Mouse (Mus musculus): ENCODE data around the gene Ttc28.
A peak's percentile ranks its signal among the peaks of the same experiment; 100 is the strongest.

The Ttc28 gene

DNA sequence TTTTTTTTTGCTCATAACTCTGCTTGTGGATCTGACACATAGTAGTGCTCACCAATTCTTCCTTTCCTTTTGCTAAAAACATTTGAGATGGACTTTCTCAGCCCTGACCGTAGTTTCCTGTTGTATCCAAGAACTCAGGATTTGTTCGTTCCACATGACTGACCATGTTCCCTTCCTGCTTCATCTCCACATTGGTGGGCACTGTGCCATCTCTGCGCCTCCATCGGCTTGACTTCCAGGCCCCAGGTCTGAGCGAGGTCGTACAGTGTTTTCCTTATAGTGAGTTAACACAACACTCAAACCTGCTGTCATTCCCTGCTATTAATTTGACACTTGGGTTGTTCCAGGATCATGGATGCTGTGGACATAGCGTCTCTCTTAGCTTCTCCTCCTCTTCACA lies 225.2 kb downstream of the Ttc28 start:
- no peak for DNase-seq

DNA sequence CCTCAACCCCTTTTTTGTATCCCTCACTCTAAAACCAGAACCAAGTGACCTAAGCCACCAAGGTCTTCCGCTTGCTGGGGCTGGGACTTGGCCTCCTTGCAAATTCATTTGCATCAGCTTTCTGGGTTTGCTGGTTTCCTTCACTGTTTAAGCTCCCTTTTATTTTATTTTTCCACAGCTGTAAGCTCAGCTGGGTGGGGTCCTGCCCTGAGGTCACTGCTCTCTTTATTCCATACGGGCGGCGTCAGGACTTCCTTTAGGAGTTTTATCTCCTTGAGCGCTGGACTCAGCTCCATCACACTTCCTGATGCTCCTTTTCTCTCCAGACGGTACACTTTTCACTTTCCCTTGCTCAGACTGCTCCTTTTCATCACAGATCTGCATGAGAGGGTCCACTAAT lies 231.8 kb downstream of the Ttc28 start:
- no peak for DNase-seq

DNA sequence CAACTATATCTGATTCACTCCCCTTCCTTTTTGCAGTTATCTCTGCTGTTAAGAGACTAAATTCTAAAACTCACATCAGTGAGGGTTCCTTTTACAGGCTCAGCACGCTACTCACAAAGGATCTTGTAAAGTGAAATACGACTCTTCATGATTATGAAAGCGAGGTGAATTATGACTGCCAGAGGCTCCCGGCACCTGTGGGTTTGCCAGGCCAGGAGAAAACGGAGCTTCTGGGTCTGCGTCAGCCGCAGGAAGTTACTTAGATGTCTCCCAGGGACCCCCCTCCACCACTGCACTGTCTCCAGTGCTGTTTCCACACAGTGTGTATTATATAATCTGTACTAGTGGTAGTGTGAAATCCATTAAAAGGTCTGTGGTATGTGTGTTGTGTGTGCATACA lies 233.6 kb downstream of the Ttc28 start:
- no peak for DNase-seq

DNA sequence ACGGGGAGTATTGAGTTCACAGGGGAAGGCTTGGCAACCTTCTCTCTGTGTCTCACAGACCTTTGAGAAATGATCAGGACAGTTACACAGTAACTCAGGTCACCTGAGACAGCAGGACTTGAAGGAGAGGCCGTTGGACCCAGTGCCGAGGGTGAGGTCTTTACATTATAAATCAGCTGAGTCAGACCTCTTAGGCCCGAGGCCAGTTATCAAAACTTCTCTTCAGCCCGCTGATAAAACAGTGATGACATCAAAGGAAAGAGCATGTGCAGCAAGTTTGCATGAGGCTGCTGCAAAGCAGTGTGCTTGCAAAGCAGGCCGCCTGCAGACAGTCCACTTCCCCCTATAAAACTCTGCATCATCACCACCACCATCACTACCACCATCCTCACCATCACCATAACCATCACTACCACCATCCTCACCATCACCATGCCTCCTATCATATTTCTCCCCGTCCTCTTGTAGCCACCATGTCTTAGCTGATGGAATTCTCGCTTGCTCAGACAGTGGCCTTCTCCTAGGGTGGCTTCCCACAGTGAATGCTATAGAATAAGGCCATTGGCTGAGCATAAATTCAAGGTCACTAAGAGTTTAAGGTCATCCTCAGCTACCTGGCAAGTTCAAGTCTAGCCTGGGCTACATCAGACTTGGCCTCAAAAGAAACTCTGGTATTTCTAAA lies 234.2 kb downstream of the Ttc28 start:
- no peak for DNase-seq

DNA sequence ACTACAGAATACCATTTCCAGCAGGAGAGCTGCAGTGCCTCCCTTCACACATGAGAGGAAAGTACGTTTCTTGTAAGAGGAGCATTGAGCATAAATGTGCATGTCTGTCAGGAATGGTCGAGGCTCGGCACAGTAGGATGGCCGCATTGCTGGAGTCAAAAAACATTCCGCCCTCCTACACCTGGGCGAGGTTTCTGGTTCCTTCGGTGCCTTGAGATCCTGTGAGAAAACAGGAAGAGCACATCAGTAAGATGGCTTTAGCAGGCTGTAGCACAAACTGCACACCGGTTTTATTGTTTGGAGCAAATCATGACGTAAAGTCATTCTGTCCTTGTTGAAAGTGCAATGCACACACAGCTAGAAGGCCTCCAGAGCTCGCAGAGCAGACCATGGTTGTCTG lies 235.0 kb downstream of the Ttc28 start:
- no peak for DNase-seq

DNA sequence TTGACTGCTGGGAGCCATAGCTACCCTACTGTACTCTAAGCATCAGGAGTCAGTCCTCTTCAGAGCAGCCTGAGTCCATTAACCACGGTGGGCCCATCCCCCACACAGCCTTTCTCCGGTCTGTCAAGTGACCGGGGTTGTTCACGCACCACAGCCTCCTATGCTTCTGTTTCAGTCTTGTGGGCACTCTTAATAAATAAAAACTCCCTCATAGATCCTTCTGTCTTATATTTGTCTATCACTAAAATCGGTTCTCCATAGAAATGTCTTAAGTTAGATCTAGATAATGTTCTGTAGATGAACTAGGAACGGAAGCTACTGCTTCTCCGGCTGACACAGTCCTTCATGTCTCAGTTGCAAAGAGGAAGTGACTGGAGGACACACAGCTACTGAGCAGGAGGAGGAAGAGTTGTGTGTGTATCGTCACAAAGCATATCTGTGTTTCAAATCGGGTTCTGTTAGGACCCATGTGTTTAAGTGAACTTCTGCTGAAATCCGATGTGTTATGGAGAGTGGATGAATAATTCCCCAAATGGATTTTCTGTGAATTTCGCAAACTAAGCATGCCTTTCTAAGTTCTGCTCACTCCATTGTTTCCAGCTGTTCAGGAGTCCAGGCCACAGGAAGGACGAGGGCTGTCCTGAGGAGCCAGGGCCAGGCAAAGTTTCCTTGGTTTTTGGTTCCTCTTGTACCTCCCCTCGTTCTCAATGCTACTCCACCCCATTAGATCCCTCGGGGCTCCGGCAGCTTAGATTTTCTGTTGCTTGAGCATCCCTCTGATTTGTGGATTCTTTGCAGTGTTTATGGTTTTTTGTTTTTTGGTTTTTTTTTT lies 236.1 kb downstream of the Ttc28 start:
- DNase-seq = no peak

DNA sequence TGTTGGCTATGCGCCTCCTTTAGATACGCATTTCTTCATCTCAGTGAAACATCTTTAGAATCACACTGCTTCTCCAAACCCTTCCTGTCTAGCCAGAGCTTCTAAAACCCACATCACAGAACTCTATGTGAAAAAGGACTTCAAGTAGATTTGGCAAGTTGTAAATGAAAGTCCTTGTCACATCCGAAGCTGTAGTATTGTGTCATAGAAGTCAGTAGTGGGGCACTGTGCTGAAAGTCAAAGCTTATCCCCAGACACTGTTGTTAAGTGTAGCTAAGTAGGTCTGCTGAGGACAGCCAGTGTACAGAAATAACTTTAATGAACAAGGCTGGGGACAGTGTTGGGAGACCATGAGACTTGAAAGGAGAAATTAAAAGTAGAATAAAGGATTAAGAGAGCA lies 240.2 kb downstream of the Ttc28 start:
- DNase-seq = no peak

DNA sequence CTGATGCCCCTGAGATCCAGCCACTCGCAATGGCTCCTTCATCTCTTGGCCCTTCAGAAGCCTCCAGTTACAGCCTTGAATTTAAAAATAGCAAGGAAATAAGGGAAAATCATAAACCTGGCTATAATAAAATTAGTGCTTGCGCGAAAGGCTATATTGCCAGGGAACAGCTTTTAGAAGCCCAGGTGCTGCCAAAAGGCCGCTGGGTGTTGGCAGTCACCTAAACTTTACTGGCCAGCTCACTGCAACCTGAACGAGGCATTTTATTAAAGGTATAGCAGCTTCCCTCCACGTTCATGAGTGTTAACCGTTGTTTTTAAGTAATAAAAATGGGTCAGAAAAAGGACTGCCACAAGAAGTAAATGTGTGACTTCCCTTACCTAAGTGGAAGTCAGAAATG lies 240.7 kb downstream of the Ttc28 start:
- no peak for DNase-seq

DNA sequence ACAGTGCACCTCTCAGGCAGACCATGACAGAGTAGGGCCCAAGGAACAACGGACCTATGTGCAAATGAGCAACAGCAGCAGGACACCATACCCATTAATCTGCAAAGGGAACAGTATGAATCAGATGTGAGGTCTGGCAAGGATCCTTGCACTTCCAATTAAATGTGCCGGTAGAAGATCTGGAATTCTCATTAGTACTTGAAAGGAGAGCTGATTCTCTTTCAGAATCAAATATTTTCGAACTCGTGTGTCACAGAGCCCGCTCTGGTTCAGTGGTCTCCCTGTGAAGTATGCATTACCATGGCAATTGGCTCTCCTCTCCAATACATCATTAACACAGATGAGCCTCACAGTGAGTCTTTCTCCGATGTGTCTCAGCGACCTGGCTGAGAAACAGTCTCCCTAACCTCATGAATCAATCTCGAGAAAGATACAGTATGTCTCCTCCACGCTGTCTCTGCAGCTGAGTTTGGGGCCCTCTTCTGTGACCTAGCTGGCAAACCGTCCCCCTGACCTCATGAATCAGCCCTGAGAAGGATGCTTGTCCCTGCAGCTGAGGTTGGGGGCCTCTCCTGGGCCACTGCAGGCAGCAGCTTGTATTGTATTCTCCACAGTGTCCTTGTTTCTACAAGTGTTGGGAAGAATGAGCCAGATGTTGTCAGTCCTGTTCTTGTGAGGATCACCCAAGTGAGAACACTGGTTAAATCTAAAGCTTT lies 241.3 kb downstream of the Ttc28 start:
- DNase-seq = no peak

DNA sequence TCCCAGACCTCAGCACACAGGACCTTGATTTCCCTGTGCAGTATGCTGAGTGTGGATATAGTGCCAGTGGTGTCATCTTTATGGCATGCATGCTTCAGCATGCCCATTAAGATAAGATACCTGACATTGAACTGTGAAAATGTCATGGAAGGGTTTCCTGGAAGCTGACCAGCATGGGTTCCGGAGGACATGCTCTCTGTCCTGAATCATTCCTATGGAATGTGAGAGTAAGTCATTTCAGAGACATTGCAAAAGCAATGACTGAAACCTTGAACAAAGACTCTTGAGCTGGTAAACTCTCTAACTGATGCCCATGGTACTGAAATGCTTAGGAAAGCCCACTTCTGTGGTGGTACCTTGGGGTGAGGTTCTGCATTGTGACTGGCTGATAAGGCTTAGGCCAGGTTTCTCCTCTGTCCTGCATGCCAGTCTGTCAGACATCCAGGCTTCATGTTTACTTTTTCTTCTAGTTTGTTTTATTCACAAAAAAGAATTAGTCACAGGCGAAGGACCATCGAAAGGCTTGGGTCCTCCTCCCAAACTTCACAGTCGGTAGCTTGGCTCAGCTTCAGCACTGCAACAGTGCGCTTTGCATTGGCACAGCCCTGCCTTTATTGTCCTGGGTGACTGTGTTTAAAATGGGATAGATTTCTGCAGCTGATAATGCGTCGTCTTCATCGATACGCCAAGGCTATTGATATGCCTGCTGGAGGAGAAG lies 242.9 kb downstream of the Ttc28 start:
- DNase-seq = no peak

DNA sequence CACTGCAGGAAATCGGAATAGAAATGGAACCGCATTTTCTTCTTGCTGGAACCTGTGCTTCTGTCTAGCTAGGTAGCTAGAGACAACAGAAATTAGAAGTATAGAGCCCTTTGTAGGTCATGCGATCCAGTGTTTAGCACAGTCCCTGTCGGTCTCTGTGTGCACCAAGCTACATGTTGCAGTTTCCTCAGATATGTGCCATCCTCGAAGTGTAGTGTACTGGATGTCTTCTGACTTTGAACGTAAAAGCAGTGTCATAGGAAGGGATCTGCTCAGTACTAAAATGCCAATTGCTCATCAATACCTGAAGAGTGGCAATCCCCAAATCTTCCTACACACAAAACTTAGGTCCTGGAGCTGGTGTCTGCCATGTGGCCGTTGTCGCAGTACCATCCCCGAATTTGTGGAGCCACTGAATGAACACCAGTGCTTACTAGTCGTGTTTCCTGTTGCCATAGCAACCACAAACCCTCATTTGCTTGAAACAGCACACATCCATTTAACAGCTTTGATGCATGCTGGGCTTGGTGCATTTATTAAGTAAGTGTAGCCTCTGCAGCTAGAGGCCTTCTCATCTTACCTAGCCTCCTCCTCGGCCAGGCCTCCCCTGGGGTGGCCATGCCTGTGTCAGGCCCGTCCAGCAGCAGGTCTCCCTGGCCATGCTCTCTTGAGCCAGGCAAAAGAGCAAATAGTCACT lies 243.6 kb downstream of the Ttc28 start:
- DNase-seq = no peak

DNA sequence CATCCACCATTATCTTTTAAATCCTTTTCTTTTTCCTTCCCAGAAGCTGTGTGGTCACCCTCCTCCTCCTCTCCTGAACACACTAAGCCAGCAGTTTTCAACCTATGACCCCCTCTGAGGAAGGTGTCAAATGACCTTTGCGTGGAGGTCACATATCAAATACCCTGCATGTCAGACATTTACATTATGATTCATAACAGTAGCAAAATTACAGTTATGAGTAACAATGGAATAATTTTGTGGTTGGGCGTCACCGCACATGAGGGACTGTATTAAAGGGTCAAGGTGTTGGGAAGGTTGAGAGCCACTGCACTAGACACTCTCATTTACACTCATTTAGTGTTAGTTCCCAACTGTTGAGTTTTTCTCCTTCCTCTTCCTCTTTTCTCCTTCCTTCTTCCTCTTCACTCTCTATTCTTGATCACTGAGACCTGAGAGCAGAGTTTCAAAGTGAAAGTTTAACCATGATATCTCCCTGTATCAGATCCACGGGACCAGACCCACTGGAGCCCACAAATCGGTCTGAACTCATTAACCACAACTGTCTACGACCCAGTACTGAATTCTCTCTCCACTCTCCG lies 245.1 kb downstream of the Ttc28 start:
- no peak for DNase-seq

DNA sequence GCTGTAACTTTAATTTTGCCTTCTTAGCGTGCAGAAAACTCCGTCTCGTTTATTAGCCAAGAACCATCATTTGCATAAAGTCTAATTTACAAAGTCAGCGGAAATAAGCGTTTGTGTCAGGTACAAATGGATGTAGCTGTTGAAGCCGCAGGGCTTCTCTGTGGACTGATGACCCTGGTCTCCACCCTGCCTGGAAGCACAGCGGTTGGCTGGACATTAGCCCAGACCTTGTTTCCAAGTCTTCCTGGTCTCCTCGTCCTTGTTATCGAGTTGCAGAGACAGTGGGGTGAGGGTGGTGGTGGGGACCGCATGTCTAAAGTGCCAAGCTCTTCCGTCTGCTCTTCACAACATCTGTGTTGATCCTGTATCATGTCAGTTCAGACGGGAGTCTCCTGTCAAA lies 246.1 kb downstream of the Ttc28 start:
- DNase-seq = no peak

DNA sequence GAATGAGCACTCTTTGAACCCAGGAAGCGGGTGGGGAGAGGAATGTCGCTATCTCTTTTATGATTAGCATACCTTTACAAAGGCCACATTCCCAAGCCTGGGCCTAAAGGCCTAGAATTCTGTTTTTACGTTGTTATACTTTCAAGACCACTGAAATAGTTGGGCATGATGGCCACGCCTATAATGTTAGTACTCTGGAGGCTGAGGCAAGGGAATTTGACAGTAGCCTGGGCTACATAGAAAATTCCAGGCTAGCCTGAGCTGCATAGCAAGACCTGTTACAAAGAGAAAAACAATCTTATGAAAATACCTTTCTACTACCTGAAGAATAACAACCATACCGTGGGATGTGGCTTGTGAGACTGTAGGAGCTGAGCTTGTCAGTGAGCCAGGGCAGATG lies 248.2 kb downstream of the Ttc28 start:
- DNase-seq = no peak

DNA sequence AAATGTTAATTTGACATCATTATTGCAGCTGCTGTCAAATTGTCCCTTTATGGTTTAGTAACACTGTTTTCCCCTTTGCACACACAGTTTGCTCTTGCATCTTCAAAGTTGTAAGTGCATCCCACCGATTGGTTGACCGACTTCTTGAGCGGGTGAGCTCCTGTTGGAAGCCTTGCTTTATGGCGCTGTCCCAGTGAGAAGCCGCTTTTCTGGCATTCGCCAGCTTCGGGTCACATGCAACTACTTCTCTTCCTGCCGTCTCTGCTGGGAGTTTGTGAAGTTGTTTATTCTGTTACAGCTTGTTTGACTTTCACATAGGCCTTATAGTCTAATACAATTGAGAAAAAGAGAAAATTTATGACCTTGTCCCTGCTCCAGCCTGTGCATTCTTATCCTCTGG lies 250.5 kb downstream of the Ttc28 start:
- DNase-seq = peak; percentile 61

DNA sequence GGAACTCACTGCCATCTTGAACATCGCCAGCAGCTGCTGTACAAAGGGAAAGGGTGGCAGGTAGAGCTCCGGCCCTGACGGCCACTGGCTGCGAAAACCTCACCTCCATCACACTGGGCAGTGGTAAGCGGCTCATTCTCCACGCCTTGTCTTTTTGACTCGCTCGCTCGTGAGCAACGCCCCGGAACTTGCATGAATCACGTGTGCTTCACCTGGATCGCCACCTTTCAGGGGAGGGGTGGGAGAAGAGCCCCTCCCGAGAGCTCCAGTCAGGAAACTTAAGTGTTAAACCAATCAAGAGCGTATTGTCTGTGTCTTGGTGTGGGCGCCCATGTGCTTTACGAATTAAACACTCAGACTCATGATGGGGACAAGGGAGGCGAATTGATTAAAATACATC lies 252.0 kb downstream of the Ttc28 start:
- DNase-seq = no peak

DNA sequence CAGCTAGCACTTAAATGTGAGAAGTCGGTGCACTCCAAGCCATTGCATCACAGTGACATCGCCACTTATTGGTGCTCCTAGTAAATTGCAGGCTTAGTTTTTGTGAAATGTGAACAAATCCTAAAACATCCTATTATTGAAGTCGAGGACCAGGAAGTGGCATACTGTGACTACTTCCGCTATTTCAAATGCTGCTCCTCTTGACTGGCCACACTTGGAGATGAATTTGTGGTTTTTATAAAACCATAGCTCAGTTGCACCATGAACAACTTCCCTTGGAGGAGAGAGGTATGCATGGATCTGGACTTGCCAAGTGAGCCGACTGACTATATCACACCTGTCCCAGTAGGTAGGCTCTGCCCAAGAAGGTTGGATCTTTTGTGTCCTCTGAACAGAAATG lies 253.5 kb downstream of the Ttc28 start:
- DNase-seq = no peak

DNA sequence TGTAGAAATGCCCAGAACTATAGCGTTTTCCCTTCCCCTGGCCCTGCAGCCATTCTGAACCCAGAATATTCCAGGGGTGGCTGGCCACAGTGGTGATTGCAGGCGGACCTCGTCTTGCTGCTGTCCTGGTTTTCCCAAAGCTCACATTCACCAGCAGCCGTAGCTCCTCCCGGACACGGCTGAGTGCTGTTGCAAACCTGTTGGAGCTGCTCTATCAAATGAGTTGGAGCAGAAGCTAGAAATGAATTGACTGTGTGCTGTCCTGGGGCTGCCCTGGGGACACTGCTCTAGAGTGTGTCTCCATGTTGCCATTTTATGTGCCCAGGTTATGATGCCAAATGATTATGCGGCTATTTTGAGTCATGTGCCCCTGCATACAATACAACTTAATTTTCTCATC lies 254.2 kb downstream of the Ttc28 start:
- DNase-seq = no peak

DNA sequence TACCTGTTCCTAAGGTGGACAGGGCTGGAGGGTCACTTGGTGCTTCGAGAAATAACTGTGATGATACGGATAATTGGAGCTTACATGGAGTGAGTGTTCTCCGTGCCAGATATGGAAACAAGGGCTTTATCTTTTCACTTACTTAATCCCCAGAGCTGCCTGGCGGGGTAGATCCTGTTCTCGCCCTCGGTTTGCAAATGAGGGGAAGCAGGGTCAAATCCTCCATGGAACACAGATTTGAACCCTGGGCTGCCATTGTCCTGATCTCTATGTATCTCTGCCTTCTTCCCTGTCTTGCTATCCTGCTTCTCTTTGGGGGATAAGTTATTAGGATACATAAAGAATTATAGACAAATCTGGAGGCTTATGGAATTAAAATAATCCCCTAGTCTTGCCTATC lies 257.7 kb downstream of the Ttc28 start:
- DNase-seq = no peak

DNA sequence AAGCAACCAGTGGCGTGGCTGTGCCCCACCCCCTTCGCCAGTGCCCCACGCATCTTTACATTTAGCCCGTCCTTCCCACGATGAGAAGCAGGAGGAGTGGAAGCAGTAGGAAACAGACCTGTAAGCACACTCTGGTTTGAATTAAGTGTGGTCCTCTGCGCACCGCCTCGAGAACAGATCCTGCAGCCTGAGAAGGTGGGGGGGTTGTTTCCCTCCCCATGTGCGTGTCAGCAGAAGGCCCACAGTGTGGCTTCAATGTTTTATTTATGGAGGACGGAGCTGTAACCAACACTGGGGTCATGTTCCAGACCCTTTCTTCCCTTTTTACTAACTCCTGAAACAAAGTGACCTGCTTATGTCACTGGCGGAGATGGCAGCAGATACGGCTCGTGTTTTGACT lies 258.1 kb downstream of the Ttc28 start:
- no peak for DNase-seq

DNA sequence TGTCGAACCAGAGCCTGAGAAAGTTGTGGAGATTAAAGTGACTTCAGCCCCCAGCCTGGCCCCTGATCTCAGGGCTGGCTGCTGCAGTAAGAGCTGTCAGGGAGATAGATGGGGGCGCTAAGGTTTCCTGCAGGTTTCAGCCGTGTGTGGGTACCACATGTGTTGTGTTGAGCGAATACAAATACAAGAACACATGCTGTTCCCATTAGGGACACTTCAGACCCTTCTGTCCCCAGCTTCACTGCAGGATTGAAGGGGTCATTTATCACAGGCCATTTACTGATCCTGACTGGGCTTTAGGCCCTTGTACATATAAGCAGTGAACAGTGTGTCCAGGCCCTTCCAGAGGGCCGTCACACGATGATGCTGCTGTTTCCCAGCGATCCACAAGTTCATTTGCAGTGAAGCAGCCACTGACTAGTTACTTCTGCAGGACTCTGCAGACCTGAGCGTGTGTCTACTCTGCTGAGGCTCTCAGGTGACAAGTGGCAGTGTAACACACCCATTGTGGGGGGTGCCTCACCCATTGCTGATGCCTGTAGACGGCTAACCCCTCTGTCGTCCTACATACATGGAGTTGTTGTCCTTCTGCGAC lies 258.7 kb downstream of the Ttc28 start:
- DNase-seq = no peak
